Mouse (Mus musculus): ENCODE data around the gene Nup93.

- TF ChIP-seq GATA1 (IDR thresholded peaks at IDR 0.05; ENCODE audit: borderline replicate concordance, low read length) (no peak), FLI1 (IDR thresholded peaks at IDR 0.05; ENCODE audit: low read length) (no peak)
Measured at GRCm38 (mm10) chr8:94187290-94188002, 26.9 kb upstream of the Nup93 start.

Data from megakaryocyte, embryonic 14.5 days (primary cell).